Mouse (Mus musculus): ENCODE measurements around the gene Kifc3.

GRCm38 (mm10) chr8:95175306-95175705 is 27.3 kb downstream of the Kifc3 start:
- TF ChIP-seq CTCF (IDR thresholded peaks at IDR 0.05; ENCODE audit: control insufficient read depth, insufficient read depth, low read length) (no peak), POLR2A (IDR thresholded peaks at IDR 0.05; ENCODE audit: borderline replicate concordance, control insufficient read depth, low read depth, low read length) (no peak)
